Mouse (Mus musculus): ENCODE data around the gene Fam102b. TPM values are rescaled to one million over a fixed set of nuclear protein-coding genes. Genes with fewer than 3 reads are reported as not detected.

Gene Fam102b
- polyA plus RNA-seq, 1 experiment from 2014 or later: 11.7 TPM

GRCm38 (mm10) chr3:109031626-109032025 is 4.2 kb upstream of the Fam102b start:
- no peak for ATAC-seq (ENCODE audit: low FRiP score, low read depth)
- Histone ChIP-seq H3K27ac (replicated peaks) (no peak overlapping the region), H3K4me2 (replicated peaks) (no peak overlapping the region), H3K9me3 (no peaks in the 10 kb centered on the region), H3K4me1 (peaks cover 7% of the 10 kb centered on the region), H3K4me3 (no peak overlapping the region), H3K36me3 (no peaks in the 10 kb centered on the region), H3K9ac (replicated peaks) (no peak overlapping the region), H3K27me3 (no peaks in the 10 kb centered on the region)
- WGBS: 92% methylated on average over 3 of the region's 3 CpGs

GRCm38 (mm10) chr3:109030817-109031216 is 3.4 kb upstream of the Fam102b start:
- Histone ChIP-seq H3K27me3 (no peaks in the 10 kb centered on the region), H3K36me3 (no peaks in the 10 kb centered on the region), H3K4me2 (replicated peaks) (no peak overlapping the region), H3K4me1 (peaks cover 11% of the 10 kb centered on the region), H3K4me3 (no peak overlapping the region), H3K9ac (replicated peaks) (peak overlapping the region; percentile 24; the same call in 1 of the 2 replicates), H3K9me3 (no peaks in the 10 kb centered on the region), H3K27ac (replicated peaks) (0 out of 2 replicates have a peak overlapping the region, but pooled peaks have one; percentile 10)
- 34% methylated on average over 6 of the region's 6 CpGs for WGBS
- ATAC-seq (ENCODE audit: low FRiP score, low read depth): no peak

GRCm38 (mm10) chr3:109029661-109030060 is 2.3 kb upstream of the Fam102b start:
- no peak for ATAC-seq (ENCODE audit: low FRiP score, low read depth)
- H3K36me3 ChIP-seq: no peaks in the 10 kb centered on the region
- no peaks in the 10 kb centered on the region for H3K27me3 ChIP-seq
- no peak overlapping the region for H3K4me3 ChIP-seq
- H3K4me2 ChIP-seq (replicated peaks): no peak overlapping the region
- no peak overlapping the region for H3K27ac ChIP-seq (replicated peaks)
- 47% methylated on average over 5 of the region's 5 CpGs for WGBS
- H3K4me1 ChIP-seq: peaks cover 19% of the 10 kb centered on the region
- no peaks in the 10 kb centered on the region for H3K9me3 ChIP-seq
- H3K9ac ChIP-seq (replicated peaks): no peak overlapping the region

- H3K9ac ChIP-seq (replicated peaks): peak overlapping the region; percentile 86
- H3K4me1 ChIP-seq: peaks cover 19% of the 10 kb centered on the region
- under 1% methylated on average over 47 of the region's 51 CpGs for WGBS
- peak overlapping the region; percentile 76 for H3K4me2 ChIP-seq (replicated peaks)
- H3K27ac ChIP-seq (replicated peaks): peak overlapping the region; percentile 68; the same call in 1 of the 2 replicates
- no peaks in the 10 kb centered on the region for H3K36me3 ChIP-seq
- H3K4me3 ChIP-seq: peak overlapping the region; percentile 73
- no peaks in the 10 kb centered on the region for H3K27me3 ChIP-seq
- no peaks in the 10 kb centered on the region for H3K9me3 ChIP-seq
- ATAC-seq (ENCODE audit: low FRiP score, low read depth): peak; percentile 79
These were observed 376 bp downstream of the Fam102b start for GRCm38 (mm10) chr3:109026991-109027470.

GRCm38 (mm10) chr3:109026462-109026990 is 881 bp downstream of the Fam102b start:
- 9% methylated on average over 15 of the region's 15 CpGs for WGBS
- Histone ChIP-seq H3K4me3 (peak overlapping the region; percentile 73), H3K27me3 (no peaks in the 10 kb centered on the region), H3K36me3 (no peaks in the 10 kb centered on the region), H3K4me1 (peaks cover 19% of the 10 kb centered on the region), H3K4me2 (replicated peaks) (peak overlapping the region; percentile 76), H3K9ac (replicated peaks) (peak overlapping the region; percentile 86), H3K9me3 (no peaks in the 10 kb centered on the region), H3K27ac (replicated peaks) (0 out of 2 replicates have a peak overlapping the region, but pooled peaks have one; percentile 68)
- no peak for ATAC-seq (ENCODE audit: low FRiP score, low read depth)

- Histone ChIP-seq H3K27me3 (no peaks in the 10 kb centered on the region), H3K9me3 (no peaks in the 10 kb centered on the region), H3K4me1 (peaks cover 18% of the 10 kb centered on the region), H3K9ac (replicated peaks) (no peak overlapping the region), H3K36me3 (no peaks in the 10 kb centered on the region), H3K4me2 (replicated peaks) (peak overlapping the region; percentile 76), H3K4me3 (peak overlapping the region; percentile 73), H3K27ac (replicated peaks) (no peak overlapping the region)
- peak; percentile 48 for ATAC-seq (ENCODE audit: low FRiP score, low read depth)
- 14% methylated on average over 16 of the region's 16 CpGs for WGBS
These were observed 1.8 kb downstream of the Fam102b start for GRCm38 (mm10) chr3:109025579-109025978.

GRCm38 (mm10) chr3:109023066-109023465 is 4.3 kb downstream of the Fam102b start:
- Histone ChIP-seq H3K36me3 (no peaks in the 10 kb centered on the region), H3K4me1 (peaks cover 15% of the 10 kb centered on the region), H3K4me3 (no peak overlapping the region), H3K9me3 (no peaks in the 10 kb centered on the region), H3K27ac (replicated peaks) (0 out of 2 replicates have a peak overlapping the region, but pooled peaks have one; percentile 40), H3K27me3 (no peaks in the 10 kb centered on the region), H3K9ac (replicated peaks) (no peak overlapping the region), H3K4me2 (replicated peaks) (peak overlapping the region; percentile 15; the same call in 1 of the 2 replicates)
- WGBS: 60% methylated on average over 8 of the region's 8 CpGs
- ATAC-seq (ENCODE audit: low FRiP score, low read depth): no peak

GRCm38 (mm10) chr3:109021720-109022516 is 5.5 kb downstream of the Fam102b start:
- no peak overlapping the region for H3K4me3 ChIP-seq
- H3K27me3 ChIP-seq: no peaks in the 10 kb centered on the region
- WGBS: 86% methylated on average over 6 of the region's 6 CpGs
- ATAC-seq (ENCODE audit: low FRiP score, low read depth): no peak
- H3K27ac ChIP-seq (replicated peaks): no peak overlapping the region
- no peaks in the 10 kb centered on the region for H3K36me3 ChIP-seq
- H3K4me2 ChIP-seq (replicated peaks): no peak overlapping the region
- H3K9me3 ChIP-seq: no peaks in the 10 kb centered on the region
- no peak overlapping the region for H3K9ac ChIP-seq (replicated peaks)
- H3K4me1 ChIP-seq: peaks cover 15% of the 10 kb centered on the region

GRCm38 (mm10) chr3:109018336-109018735 is 9.1 kb downstream of the Fam102b start:
- 90% methylated on average over 5 of the region's 5 CpGs for WGBS
- H3K4me2 ChIP-seq (replicated peaks): no peak overlapping the region
- no peaks in the 10 kb centered on the region for H3K9me3 ChIP-seq
- H3K4me3 ChIP-seq: no peak overlapping the region
- no peaks in the 10 kb centered on the region for H3K27me3 ChIP-seq
- no peaks in the 10 kb centered on the region for H3K36me3 ChIP-seq
- H3K9ac ChIP-seq (replicated peaks): no peak overlapping the region
- no peaks in the 10 kb centered on the region; the same call in 1 of the 2 replicates for H3K4me1 ChIP-seq
- ATAC-seq (ENCODE audit: low FRiP score, low read depth): no peak
- H3K27ac ChIP-seq (replicated peaks): no peak overlapping the region

GRCm38 (mm10) chr3:109012595-109012994 is 14.8 kb downstream of the Fam102b start:
- 90% methylated on average over 4 of the region's 4 CpGs for WGBS

GRCm38 (mm10) chr3:109010489-109011260 is 16.7 kb downstream of the Fam102b start:
- no peak for ATAC-seq (ENCODE audit: low FRiP score, low read depth)
- WGBS: 78% methylated on average over 7 of the region's 7 CpGs
- Histone ChIP-seq H3K27ac (replicated peaks) (no peak overlapping the region), H3K9me3 (no peaks in the 10 kb centered on the region), H3K36me3 (no peaks in the 10 kb centered on the region), H3K27me3 (no peaks in the 10 kb centered on the region), H3K4me3 (no peak overlapping the region), H3K9ac (replicated peaks) (no peak overlapping the region), H3K4me2 (replicated peaks) (no peak overlapping the region), H3K4me1 (no peaks in the 10 kb centered on the region)

More at GRCm38 (mm10) chr3:109012595-109012994, 14.8 kb downstream of the Fam102b start:
- ATAC-seq (ENCODE audit: low FRiP score, low read depth): no peak
- Histone ChIP-seq H3K9ac (replicated peaks) (no peak overlapping the region), H3K9me3 (no peaks in the 10 kb centered on the region), H3K36me3 (no peaks in the 10 kb centered on the region), H3K4me3 (no peak overlapping the region), H3K4me1 (no peaks in the 10 kb centered on the region; the same call in 1 of the 2 replicates), H3K27ac (replicated peaks) (no peak overlapping the region), H3K4me2 (replicated peaks) (no peak overlapping the region), H3K27me3 (no peaks in the 10 kb centered on the region)

Data from midbrain, embryonic 12.5 days (tissue).